Mouse (Mus musculus): ENCODE data around the gene Cox10. TPM values are rescaled to one million over a fixed set of nuclear protein-coding genes. Genes with fewer than 3 reads are reported as not detected.

Cox10 gene
- total RNA-seq, 2 experiments from 2014 or later, result 16.2 to 28.8 TPM

DNA sequence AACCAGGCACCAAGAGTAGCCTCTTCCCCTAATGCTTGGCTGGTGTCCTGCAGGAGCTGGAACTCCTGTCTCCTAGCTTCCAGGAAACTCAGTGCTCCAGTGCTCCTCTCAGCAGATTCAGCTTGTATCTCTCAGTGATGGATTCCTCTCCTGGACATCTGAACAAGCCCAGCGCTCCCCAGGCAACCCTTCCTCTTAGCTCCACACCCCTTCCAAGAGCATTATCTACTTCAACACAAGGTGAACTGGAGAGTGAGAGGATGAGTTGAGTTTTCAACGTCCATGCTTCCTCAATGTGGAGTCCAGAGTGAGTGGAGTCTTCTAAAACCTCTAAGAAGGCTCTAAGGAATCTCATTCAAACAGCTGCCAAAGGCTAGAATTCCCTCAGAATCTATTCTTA lies 76.6 kb downstream of the Cox10 start:
- 0 out of 2 replicates have a peak, but pooled peaks have one; percentile 23 for ATAC-seq (replicated peaks; ENCODE audit: poor library complexity)

DNA sequence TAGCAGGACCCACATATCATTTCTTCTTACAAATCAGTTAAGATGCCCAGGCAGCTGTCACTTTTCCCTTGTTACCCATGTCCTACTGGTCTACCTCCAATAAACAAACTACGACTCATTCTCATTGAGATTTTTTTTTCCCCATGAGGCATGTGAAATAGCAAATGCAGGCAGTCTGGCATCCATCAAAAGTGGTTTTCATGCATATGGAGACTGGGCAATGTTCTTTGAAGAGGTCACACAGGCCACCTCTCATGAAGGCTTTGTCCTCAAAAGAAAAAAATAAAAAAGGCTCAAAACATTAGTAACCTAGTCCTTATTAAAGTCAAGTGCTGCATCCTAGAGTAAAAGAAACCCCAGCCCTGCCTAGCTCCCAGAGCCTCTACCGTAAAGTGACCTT lies 78.2 kb downstream of the Cox10 start:
- ATAC-seq (replicated peaks; ENCODE audit: poor library complexity), result no peak

DNA sequence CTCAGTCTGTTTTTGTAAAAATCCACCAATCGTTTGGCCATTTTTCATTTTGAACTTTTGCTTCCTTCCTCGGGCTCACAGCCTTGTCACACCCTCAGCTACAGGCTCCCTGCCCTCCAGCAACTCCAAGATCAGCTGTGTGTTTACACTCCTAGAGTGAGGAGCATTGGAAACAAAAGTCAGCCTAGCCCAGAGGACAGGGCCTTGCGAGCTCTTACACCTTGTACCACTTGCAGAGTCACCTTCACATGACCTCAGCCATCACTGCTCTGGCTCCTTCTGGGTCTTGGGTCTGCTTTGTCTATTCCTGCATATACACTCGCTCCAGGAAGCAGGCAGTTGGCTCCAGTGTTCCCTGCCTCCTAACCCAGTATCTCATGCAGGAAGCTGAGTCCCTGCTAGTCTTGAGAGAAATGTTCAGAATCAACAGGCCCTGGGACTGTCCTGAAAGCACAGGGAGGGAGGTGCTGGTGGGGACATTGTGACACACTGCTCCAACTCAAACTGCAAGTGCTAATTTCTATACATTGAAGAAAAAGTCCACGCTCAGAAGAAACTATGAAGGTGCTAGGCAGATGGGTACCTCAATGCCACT lies 79.0 kb downstream of the Cox10 start:
- no peak for ATAC-seq (replicated peaks; ENCODE audit: poor library complexity)

DNA sequence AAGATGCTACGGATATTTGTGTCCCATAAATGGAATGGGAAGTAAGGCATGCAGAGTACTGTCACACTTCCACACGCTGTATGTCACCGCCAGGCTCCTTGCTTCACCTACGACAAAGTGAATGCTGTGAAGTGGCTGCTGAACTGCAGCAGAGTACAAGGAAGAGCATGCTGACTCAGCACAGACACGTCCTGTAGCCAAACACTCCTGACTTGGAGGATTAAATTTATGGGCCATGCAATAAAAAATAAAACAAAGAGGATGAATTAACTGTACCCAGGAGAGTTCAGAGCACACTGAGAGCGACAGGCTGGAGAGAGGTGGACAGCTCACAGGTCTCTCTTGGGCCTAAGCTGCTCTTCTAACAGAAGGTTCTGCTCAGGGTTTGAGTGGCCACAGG lies 79.8 kb downstream of the Cox10 start:
- no peak for ATAC-seq (replicated peaks; ENCODE audit: poor library complexity)

DNA sequence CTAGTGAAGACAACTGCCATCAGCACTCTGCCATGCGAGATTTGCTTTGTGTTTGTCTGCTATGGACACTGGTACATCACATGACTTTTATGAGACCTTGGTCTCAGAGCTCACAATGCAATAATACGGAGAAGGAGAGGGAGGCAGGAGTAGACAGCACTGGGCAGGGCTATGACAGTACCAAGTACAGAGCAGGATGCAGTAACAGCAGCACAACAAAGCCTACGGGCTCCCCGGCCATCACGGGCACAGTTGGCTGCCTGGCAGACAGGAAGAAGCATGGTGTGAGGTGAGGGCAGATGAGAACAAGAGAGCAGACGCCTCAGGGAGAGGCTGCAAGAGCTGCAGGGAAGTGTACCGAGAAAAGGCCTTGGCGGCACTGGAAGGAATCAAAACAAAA lies 87.3 kb downstream of the Cox10 start:
- no peak for ATAC-seq (replicated peaks; ENCODE audit: poor library complexity)

DNA sequence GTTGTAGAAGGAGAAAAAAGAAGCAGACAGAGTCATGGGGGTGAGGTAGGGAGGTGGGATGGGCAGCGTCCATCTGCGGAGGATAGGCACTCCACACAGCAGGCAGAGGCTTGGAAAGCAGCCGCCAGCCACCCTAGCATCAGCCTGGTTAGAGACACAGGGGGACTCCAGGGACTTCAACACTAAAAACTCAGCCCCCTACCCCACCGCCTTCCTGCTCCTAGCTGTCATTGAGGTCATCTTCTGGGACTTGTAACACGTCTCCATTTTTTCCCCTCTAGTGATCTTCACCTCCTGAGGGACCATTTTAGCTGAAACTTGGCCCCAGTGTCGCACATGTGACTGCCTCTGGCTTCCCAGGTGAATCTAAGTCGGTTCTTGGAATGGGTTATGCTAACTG lies 88.5 kb downstream of the Cox10 start:
- no peak for ATAC-seq (replicated peaks; ENCODE audit: poor library complexity)

DNA sequence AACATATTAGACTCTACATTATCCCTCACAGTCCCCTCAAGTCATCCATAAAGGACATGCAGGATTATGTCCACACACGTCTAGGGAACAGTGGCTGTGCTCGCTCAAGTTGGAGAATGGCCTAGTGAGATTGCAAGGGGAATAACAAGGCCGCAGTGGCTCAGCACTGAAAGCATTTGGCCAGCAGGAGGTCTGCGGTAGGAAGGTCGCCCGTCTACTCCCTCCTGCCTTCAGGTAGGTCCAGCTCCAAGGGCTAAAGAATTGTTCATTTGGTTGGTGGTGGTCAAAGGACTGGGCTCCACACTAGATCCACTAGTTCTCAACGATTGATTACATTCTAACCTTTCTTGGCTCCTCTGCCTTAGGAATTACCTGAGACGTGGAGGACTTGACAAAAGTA lies 89.0 kb downstream of the Cox10 start:
- no peak for ATAC-seq (replicated peaks; ENCODE audit: poor library complexity)

DNA sequence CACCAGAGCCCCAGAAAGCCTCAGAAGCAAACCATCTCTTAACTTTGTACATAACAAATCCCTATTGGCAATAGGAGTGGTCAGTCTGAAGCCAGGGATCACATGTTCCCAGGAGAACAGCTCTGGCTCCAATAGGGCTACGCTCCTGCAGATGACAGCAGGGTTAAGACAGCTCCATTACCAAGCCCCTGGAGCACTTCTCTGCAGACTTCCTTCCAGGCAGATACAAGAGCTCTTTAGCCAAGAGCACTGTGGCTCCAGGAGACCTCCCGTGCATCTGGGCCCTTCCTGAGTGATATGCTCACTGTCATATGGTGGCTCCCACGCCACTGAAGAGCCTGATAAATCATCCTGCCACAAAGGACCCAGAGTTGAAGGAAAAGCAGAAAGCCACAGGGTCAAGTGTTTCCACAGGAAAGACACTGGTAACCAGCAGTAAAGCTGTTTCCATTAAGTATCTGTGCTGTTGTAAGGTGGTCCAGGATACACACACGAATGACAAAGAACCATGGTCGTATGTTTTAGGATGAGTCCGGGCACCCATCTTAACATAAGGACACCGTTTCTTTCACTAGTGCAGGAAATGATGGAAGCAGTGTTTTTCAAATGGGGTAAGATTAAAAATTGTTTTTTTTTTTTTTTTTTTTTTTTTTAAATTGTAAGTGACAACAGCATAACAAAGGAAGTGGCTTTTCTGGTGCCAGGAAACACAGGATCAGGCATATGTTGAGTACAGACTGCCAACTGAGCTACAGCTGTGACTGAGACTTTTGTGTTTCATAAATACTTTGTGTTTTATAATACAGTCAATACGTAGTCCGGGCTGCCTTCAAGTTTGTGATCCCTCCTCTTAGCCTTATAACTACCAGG lies 90.0 kb downstream of the Cox10 start:
- peak; percentile 17; the same call in 1 of the 2 replicates for ATAC-seq (replicated peaks; ENCODE audit: poor library complexity)

DNA sequence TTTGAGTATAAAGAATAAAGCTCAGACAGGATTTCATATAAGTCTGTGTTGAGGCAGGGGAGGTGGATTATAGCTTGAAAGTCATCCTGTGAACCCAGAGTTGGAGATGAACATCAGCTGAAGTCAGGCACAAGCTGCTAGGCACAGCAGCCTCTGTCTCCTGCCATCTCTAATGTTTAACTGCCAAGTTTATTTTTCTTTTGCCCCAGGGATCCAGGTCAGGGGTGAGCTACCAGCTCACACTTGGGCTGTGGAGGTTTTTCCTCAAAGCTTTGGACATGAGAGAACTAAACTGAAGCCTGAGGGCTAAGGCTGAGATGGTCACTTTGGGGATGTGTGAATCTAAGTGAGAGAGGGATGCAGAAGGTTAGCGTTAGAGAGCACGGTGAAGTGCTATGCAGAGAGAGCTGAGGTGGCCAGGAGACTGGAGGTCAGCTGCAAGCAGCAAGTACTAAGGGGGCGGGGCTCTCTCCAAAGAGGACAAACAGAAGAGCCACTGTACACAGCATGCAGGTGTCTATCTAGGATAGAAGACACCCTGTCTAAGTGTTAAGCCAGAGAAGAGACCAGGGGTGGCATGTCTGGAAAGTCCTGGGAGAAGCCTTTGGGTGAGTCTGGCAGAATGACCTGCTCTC lies 91.1 kb downstream of the Cox10 start:
- no peak for ATAC-seq (replicated peaks; ENCODE audit: poor library complexity)

DNA sequence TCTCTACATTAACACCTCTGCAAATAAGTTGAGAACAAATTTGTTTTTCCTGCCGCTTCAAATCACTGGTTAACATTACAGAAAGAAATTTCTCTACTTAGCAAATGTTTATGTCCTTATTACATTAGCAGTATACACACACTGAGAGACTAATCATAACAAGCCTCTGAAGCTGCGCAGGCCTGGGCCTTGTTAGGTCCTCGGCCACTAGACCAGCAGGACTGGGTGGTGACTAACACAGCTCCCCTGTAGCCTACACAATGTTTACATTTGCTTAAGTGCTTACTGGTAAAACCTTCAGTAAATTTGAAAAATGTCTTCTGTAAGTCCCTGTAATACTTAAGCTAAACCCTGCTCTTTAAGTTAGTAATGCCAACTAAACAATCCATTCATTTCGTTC lies 92.6 kb downstream of the Cox10 start:
- no peak for ATAC-seq (replicated peaks; ENCODE audit: poor library complexity)

DNA sequence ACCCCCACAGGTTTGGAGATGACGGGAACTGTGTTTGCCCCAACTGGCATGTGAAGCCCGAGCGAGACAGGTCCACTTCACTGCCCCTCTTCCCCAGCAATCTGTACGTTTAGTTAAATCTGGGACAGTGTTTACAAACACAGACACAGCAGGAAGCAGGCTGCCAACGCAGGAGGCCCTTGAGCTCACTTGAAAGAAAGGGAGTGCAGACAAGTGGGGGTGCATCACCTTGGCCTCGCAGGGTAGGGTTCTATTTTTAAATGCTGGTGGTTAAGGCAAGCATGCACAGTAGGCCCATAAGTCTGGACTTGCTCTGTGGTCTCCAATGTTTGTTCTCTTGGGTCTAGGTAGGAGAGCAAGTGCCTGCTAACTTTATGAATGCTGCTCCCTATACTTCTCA lies 93.8 kb downstream of the Cox10 start:
- no peak for ATAC-seq (replicated peaks; ENCODE audit: poor library complexity)

DNA sequence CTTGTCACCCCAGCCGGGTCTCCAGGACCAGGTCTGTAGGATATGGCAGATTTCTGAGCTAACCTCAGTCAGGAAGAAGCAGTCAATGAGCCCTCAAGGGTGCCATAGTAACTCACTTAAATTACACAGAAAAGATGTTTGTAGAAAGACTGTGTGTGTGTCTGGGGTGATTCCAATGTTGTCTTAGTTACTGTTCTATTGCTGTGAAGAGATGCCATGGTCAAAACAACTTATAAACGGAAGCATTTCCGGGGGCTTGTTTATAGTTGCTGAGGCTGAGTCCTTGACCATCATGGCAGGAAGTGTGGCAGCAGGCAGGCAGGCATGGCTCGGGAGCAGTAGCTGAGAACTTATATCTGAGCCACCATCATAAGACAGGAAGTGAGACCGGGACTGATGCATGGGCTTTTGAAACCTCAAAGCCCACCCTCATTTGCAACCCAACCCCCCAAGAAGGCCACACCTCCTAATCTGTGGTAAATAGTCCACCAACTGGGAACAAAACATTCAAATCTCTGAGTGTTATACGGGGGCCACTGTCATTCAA lies 94.6 kb downstream of the Cox10 start:
- ATAC-seq (replicated peaks; ENCODE audit: poor library complexity), result 0 out of 2 replicates have a peak, but pooled peaks have one; percentile 15

DNA sequence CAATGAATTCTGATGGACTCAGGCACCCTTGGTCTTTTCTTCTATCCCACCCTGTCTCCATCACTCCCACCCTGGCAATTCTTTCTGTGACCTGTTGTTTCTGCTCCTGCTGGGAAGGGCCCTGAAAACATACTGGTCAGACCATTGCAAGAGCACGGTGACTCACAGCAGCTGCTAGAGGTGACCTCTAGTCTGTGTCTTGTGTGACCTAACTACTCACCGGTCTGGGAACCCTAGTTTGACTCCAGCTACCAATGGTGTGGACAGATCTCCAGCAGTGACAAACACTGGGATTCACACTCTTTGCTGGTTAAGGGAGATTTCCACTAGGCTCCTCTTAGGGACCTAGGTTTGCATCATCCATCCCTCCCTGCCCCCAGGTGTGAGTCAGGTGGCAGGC lies 101.5 kb downstream of the Cox10 start:
- no peak for ATAC-seq (replicated peaks; ENCODE audit: poor library complexity)

DNA sequence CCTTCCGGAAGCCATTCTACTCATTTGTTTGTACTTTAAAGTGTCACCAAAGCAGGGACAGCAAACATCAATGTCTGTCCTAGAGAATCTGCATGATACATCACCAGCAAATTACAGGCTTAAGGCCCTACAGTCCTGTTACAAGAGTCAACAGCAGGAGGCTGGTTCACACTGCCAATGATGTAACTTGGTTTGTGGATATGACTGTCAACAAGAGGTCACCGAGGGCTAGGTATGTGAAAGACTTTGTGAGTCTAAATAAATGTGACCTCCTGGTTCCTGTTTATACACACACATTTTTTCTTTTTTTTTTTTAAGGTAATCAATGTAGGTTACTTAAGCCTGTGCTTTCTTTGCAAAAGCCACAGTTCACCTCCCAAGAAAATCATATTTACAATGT lies 102.5 kb downstream of the Cox10 start:
- ATAC-seq (replicated peaks; ENCODE audit: poor library complexity), result no peak

DNA sequence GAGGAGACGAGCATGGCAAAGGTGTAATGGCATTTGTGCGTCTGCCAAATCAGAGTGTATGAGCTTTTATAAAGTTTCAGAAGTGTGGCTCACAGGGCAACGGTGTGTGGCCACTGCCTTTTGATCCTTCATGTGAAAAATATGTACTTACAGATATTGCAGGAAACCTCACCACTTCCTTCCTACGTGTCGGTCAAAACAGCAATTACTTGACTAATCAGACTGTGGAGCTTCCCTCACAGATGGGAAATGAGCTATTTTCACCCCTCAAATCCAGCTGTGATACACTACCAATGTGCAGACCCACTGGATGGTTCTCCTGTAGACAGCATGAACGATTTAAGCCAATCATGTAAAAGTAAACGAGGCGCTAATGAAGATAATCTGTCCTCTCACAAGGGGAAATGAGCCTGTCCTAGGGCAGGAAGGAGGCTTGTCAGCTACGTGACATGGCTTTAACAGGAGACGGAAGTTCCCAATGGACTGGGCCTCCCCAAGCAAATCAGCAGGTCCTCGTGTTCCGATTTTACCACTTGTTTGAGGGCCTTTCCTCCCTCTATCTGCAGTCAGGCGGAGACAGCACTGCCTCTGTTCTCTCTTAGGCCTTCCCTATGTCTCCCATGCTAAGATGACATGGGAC lies 103.9 kb downstream of the Cox10 start:
- peak; percentile 63 for ATAC-seq (replicated peaks; ENCODE audit: poor library complexity)

DNA sequence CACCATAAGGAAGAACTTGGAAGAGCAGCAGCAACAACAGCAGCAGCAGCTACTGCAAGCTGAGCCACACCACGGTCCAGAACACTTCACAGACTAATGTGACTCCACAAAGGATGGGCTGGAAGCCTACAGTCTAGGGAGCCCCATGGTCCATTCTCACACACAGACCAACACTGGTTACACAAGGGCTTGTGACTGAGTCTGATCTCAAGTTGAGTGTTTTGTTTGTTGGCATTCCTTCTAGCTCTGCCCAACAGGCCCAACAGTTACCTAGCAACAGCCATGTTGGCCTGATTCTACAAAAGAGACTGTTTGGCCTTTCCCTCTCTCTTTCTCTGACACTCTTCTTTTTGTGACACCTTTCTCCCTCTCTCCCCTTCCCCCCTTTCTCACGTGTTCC lies 105.3 kb downstream of the Cox10 start:
- ATAC-seq (replicated peaks; ENCODE audit: poor library complexity), result no peak

DNA sequence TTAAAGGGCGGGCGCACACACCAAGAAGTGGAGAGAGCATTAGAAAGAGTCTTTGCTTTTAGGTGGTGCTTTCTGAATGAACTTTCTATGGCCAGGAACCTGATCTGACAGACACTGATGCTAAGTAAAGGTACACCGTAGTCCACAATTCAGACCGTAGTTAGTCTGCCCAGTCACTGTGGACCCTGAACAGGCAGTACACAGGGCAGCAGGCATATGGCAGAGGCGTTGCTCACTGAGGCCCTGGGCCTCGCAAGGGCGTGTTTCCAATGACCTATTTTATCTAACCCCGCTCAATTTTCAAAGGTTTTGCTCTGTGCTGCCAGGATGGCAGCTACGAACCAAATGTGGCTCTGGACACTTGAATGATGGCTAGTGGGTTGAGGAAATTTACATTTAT lies 107.8 kb downstream of the Cox10 start:
- no peak for ATAC-seq (replicated peaks; ENCODE audit: poor library complexity)

DNA sequence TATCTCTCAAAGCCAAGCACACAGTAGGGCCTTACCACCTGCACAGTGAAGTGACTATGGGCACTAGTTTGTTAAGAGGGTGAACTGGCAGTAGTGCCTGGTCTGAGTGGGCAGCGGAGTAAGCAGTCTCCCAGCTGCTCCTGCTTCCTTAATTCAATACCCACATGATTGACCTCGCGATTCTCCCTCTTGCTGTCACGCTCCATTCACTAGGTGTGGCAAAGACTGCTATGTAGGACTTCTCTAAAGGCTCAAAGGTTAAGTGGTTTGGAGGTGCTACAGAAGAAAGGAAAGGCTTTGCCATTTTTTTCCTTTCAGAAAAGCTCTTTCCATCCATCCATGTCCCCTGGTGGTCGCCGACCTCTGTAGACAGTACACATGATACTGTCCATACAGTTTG lies 108.5 kb downstream of the Cox10 start:
- no peak for ATAC-seq (replicated peaks; ENCODE audit: poor library complexity)

DNA sequence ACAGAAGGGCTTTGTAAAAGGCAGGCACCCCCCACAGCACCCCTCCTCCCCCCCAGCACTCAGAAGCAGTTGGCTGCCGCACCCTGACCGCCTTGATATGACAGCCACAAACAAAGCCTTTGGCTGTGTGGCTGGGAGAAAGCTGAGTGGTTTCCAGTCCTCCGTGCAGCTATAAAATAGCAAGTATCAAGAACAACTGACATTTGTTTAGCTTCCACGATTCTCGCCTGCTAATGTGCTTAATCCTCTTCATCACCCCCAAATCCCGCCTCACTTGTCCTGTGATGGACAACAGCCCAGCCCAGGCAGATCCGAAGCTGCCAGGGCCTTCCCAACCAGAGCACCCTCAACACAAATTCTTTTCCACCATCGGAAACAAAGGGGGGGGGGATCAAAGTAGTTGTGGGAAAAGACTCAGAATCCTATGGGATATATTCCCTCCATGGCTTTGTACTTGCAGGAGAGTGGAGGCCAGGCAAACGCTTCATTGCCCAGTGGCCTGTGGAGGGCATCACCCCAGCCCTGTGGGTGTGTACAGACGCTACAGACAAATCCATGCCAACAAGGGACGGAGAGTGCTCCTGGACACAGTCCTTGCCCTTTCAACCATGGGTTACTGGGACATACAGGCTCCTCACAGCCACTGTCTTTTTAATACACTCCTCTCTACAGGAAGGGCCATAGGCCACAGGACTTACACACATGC lies 109.9 kb downstream of the Cox10 start:
- peak; percentile 45 for ATAC-seq (replicated peaks; ENCODE audit: poor library complexity)

DNA sequence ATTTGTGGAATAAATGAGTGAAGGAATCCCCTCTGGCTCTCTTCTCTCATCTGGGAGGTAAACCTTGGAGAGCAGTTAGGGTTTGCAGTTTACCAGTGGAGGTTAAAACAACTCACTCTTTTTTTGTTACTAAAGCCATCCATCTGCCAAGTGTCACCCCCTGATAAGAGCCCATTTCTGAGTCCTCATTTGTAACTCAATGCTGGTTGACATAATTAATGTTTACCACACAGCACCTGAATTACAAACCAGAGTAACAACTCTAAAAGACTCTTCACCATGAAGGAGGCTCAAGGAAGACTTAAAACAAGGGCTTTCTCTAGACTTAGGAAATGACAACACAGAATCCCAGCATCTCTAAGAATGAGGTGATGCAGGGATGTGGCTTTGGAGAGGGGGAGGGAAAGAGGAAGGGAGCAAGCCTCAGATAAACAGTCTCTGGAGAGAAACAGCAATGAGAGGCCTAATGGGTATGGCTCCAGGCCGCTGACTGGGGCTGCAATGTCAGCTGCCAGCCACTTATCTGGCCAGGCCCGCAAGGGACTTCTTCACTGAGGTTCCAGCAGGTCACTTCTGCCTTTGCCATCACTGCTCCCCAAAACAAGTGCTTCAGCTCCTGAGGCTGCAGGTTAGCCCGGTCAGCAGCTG lies 110.8 kb downstream of the Cox10 start:
- peak; percentile 35 for ATAC-seq (replicated peaks; ENCODE audit: poor library complexity)
